Mouse (Mus musculus): ENCODE data around the gene Rdh1. TPM values are rescaled to one million over a fixed set of nuclear protein-coding genes. Genes with fewer than 3 reads are reported as not detected.
"Not testable (repeated sequence)": the region's sequence is repeated elsewhere in the genome, so short reads cannot be mapped to it uniquely, and the experiment has no call there.

Rdh1 gene
- polyA plus RNA-seq, 1 experiment from 2014 or later: 0.22 TPM

GRCm38 (mm10) chr10:127800891-127801290 is 41.4 kb downstream of the Rdh1 start, which contains the start of gene Rdh16:
Gene Rdh16, plus strand, starts transcription at chr10:127801152.
- H3K36me3 ChIP-seq (ENCODE audit: control insufficient read depth, insufficient read depth, low read length): no peaks in the 10 kb centered on the region
- H3K4me2 ChIP-seq: no peak within 1 kb of the TSS
- no peak within 1 kb of the TSS for H3K27ac ChIP-seq (ENCODE audit: low read depth, low read length)
- no peak within 1 kb of the TSS for H3K9ac ChIP-seq (ENCODE audit: low read depth, low read length)
- H3K4me1 ChIP-seq (replicated peaks; ENCODE audit: control insufficient read depth, insufficient read depth, low read length): no peaks in the 10 kb centered on the region
- no peaks in the 10 kb centered on the region for H3K9me3 ChIP-seq (ENCODE audit: control insufficient read depth, low read length)
- no peak within 1 kb of the TSS for H3K4me3 ChIP-seq (ENCODE audit: low read depth, low read length)
- no peak for ATAC-seq (replicated peaks; ENCODE audit: low FRiP score)
- DNase-seq (ENCODE audit: low spot score): no peak
- H3K27me3 ChIP-seq (replicated peaks; ENCODE audit: control insufficient read depth, insufficient read depth, low read length): no peaks in the 10 kb centered on the region
- WGBS: 80% methylated on average over 6 of the region's 6 CpGs

GRCm38 (mm10) chr10:127801612-127802011 is 42.1 kb downstream of the Rdh1 start:
- H3K9me3 ChIP-seq (ENCODE audit: control insufficient read depth, low read length): no peaks in the 10 kb centered on the region
- no peaks in the 10 kb centered on the region for H3K27me3 ChIP-seq (replicated peaks; ENCODE audit: control insufficient read depth, insufficient read depth, low read length)
- no peaks in the 10 kb centered on the region for H3K4me1 ChIP-seq (replicated peaks; ENCODE audit: control insufficient read depth, insufficient read depth, low read length)
- no peaks in the 10 kb centered on the region for H3K36me3 ChIP-seq (ENCODE audit: control insufficient read depth, insufficient read depth, low read length)
- no peak overlapping the region for H3K9ac ChIP-seq (ENCODE audit: low read depth, low read length)
- 88% methylated on average over 2 of the region's 2 CpGs for WGBS
- ATAC-seq (replicated peaks; ENCODE audit: low FRiP score): no peak
- H3K4me2 ChIP-seq: no peak overlapping the region
- H3K27ac ChIP-seq (ENCODE audit: low read depth, low read length): no peak overlapping the region
- DNase-seq (ENCODE audit: low spot score): no peak
- H3K4me3 ChIP-seq (ENCODE audit: low read depth, low read length): no peak overlapping the region

- Histone ChIP-seq H3K27me3 (replicated peaks; ENCODE audit: control insufficient read depth, insufficient read depth, low read length) (no peaks in the 10 kb centered on the region), H3K4me2 (no peak overlapping the region), H3K27ac (ENCODE audit: low read depth, low read length) (no peak overlapping the region), H3K9me3 (ENCODE audit: control insufficient read depth, low read length) (no peaks in the 10 kb centered on the region), H3K9ac (ENCODE audit: low read depth, low read length) (no peak overlapping the region), H3K4me1 (replicated peaks; ENCODE audit: control insufficient read depth, insufficient read depth, low read length) (no peaks in the 10 kb centered on the region), H3K36me3 (ENCODE audit: control insufficient read depth, insufficient read depth, low read length) (no peaks in the 10 kb centered on the region), H3K4me3 (ENCODE audit: low read depth, low read length) (no peak overlapping the region)
- 68% methylated on average over 5 of the region's 5 CpGs for WGBS
- DNase-seq (ENCODE audit: low spot score) (no peak), ATAC-seq (replicated peaks; ENCODE audit: low FRiP score) (no peak)
Observed at GRCm38 (mm10) chr10:127802236-127802635, 42.7 kb downstream of the Rdh1 start.

DNA sequence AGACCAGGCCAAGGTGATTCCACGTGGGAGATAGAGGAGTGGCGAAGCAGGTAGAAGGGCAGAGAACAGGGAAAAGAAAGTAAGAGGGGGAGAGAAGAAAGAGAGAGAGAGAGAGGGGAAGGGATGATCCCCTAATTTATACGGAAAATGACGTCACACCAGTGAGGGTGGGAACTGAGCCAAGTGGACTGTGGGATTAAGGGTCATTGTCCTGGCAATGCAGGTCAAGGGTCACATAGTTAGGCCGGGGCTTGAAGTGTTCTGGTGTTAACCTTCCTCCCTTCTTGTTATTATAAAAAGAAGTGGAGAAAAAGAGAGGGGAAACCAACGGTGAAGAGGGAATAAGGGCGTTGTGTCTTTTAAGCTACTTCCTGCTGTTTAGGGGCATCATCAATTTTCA is 44.9 kb downstream of the Rdh1 start:
- 75% methylated on average over 7 of the region's 7 CpGs for WGBS
- no peak overlapping the region for H3K4me3 ChIP-seq (ENCODE audit: low read depth, low read length)
- no peaks in the 10 kb centered on the region for H3K9me3 ChIP-seq (ENCODE audit: control insufficient read depth, low read length)
- no peak overlapping the region for H3K9ac ChIP-seq (ENCODE audit: low read depth, low read length)
- H3K27ac ChIP-seq (ENCODE audit: low read depth, low read length): no peak overlapping the region
- no peaks in the 10 kb centered on the region for H3K27me3 ChIP-seq (replicated peaks; ENCODE audit: control insufficient read depth, insufficient read depth, low read length)
- DNase-seq (ENCODE audit: low spot score) (no peak), ATAC-seq (replicated peaks; ENCODE audit: low FRiP score) (no peak)
- no peaks in the 10 kb centered on the region for H3K4me1 ChIP-seq (replicated peaks; ENCODE audit: control insufficient read depth, insufficient read depth, low read length)
- no peaks in the 10 kb centered on the region for H3K36me3 ChIP-seq (ENCODE audit: control insufficient read depth, insufficient read depth, low read length)
- no peak overlapping the region for H3K4me2 ChIP-seq

DNA sequence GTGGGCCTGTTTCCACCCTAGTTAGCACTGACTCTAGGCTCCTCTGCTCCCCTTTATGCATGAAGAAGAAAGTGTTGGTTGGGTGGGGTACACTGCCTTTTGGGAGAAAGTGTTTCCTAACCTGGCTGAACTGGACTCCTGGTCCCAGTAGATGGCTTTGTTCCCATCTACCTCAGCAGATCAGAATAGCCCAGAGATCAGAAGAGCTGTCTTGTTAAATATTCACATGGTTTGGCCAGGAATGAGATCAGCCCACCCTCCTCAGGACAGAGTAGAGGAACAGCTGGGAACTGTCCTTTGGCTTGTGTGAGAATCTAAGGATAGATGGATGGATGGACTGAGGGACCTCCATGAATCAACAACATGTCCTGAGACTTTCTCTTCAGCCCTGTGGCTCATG is 56.4 kb downstream of the Rdh1 start:
- Histone ChIP-seq H3K27me3 (replicated peaks; ENCODE audit: control insufficient read depth, insufficient read depth, low read length) (no peaks in the 10 kb centered on the region), H3K36me3 (ENCODE audit: control insufficient read depth, insufficient read depth, low read length) (no peaks in the 10 kb centered on the region), H3K4me3 (ENCODE audit: low read depth, low read length) (no peak overlapping the region), H3K9ac (ENCODE audit: low read depth, low read length) (no peak overlapping the region), H3K27ac (ENCODE audit: low read depth, low read length) (no peak overlapping the region), H3K4me2 (no peak overlapping the region), H3K9me3 (ENCODE audit: control insufficient read depth, low read length) (no peaks in the 10 kb centered on the region), H3K4me1 (replicated peaks; ENCODE audit: control insufficient read depth, insufficient read depth, low read length) (no peaks in the 10 kb centered on the region)
- DNase-seq (ENCODE audit: low spot score) (no peak), ATAC-seq (replicated peaks; ENCODE audit: low FRiP score) (no peak)

DNA sequence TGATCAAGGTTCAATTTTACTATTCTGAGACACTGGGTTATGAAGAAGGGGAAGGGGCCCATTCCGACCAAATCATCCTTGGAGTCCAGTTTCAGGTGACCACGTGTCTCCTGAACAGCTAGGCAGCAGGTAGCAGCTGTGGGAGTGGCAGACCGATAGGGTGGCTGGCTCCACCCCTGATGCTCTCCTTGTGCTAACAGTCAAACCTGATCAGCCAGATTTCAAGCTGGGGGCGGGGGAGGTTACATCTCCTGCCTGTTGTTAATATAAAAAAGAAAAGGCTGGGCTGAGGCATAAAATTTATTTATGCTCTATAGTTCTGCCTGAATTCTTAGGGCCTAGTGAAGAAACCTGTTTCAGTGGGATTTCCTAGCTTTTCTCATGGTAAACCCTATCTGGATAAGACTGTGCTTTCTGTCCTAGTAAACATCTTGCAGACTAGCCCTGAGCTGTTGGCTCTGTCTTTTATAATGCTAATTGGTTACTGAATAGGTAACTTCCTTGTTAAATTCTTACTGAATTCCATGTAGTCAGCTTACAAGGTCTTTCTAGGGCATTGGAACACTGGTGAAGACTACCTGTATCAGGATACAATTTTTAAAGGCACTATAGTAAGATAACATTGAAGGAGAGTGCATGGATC is 57.9 kb downstream of the Rdh1 start:
- ATAC-seq (replicated peaks; ENCODE audit: low FRiP score); H3K4me2 ChIP-seq; DNase-seq (ENCODE audit: low spot score); H3K9me3 ChIP-seq (ENCODE audit: control insufficient read depth, low read length); H3K27ac ChIP-seq (ENCODE audit: low read depth, low read length); H3K4me1 ChIP-seq (replicated peaks; ENCODE audit: control insufficient read depth, insufficient read depth, low read length); H3K4me3 ChIP-seq (ENCODE audit: low read depth, low read length); H3K27me3 ChIP-seq (replicated peaks; ENCODE audit: control insufficient read depth, insufficient read depth, low read length); H3K36me3 ChIP-seq (ENCODE audit: control insufficient read depth, insufficient read depth, low read length); H3K9ac ChIP-seq (ENCODE audit: low read depth, low read length): not testable (repeated sequence)
- 74% methylated on average over 4 of the region's 4 CpGs for WGBS

Other genes with a start within 250 kb of the Rdh1 start
- 34.2 TPM in 2 replicates for gene Ndufa4l2, start 244.8 kb upstream of the Rdh1 start, polyA plus RNA-seq (2014; fragmentation: Nextera tagmentation; extraction: Ambion mirVana)
- 261 and 286 TPM in 2 replicates for gene Shmt2, start 237.3 kb upstream of the Rdh1 start, polyA plus RNA-seq (2014; fragmentation: Nextera tagmentation; extraction: Ambion mirVana)
- 0.56 TPM in 1 of 2 replicates, not detected in the other for gene Nxph4, start 225.2 kb upstream of the Rdh1 start, polyA plus RNA-seq (2014; fragmentation: Nextera tagmentation; extraction: Ambion mirVana)
- 35.7 and 36.8 TPM in 2 replicates for gene Lrp1, start 138.6 kb upstream of the Rdh1 start, polyA plus RNA-seq (2014; fragmentation: Nextera tagmentation; extraction: Ambion mirVana)
- gene Stat6, start 116.7 kb upstream of the Rdh1 start, polyA plus RNA-seq (2014; fragmentation: Nextera tagmentation; extraction: Ambion mirVana): 28.7 TPM in 2 replicates
- gene Nemp1, start 92.8 kb upstream of the Rdh1 start, polyA plus RNA-seq (2014; fragmentation: Nextera tagmentation; extraction: Ambion mirVana): 10.5 and 11.2 TPM in 2 replicates
- 5.7 and 5.8 TPM in 2 replicates for gene Nab2, start 91.2 kb upstream of the Rdh1 start, polyA plus RNA-seq (2014; fragmentation: Nextera tagmentation; extraction: Ambion mirVana)
- 0.14 TPM in 1 of 2 replicates, not detected in the other for gene Myo1a, start 54.6 kb upstream of the Rdh1 start, polyA plus RNA-seq (2014; fragmentation: Nextera tagmentation; extraction: Ambion mirVana)
- gene Tac2, start 35.2 kb upstream of the Rdh1 start, polyA plus RNA-seq (2014; fragmentation: Nextera tagmentation; extraction: Ambion mirVana): 11.2 and 16.0 TPM in 2 replicates
- gene Zbtb39, start 20.2 kb upstream of the Rdh1 start, polyA plus RNA-seq (2014; fragmentation: Nextera tagmentation; extraction: Ambion mirVana): 2.6 and 2.8 TPM in 2 replicates
- 5.0 TPM in 2 replicates for gene Gpr182, start 8.0 kb upstream of the Rdh1 start, polyA plus RNA-seq (2014; fragmentation: Nextera tagmentation; extraction: Ambion mirVana)
- gene Rdh16f1, start 66 bp downstream of the Rdh1 start, polyA plus RNA-seq (2014; fragmentation: Nextera tagmentation; extraction: Ambion mirVana): 0.19 and 0.22 TPM in 2 replicates
- gene Rdh9, start 16.7 kb downstream of the Rdh1 start, polyA plus RNA-seq (2014; fragmentation: Nextera tagmentation; extraction: Ambion mirVana): not detected in 2 replicates
- not detected in 2 replicates for gene Rdh16, start 41.4 kb downstream of the Rdh1 start, polyA plus RNA-seq (2014; fragmentation: Nextera tagmentation; extraction: Ambion mirVana)
- not detected in 2 replicates for gene Rdh19, start 90.2 kb downstream of the Rdh1 start, polyA plus RNA-seq (2014; fragmentation: Nextera tagmentation; extraction: Ambion mirVana)
- not detected in 2 replicates for gene Rdh16f2, start 106.8 kb downstream of the Rdh1 start, polyA plus RNA-seq (2014; fragmentation: Nextera tagmentation; extraction: Ambion mirVana)
- 0.14 TPM in 1 of 2 replicates, not detected in the other for gene Rdh7, start 129.1 kb downstream of the Rdh1 start, polyA plus RNA-seq (2014; fragmentation: Nextera tagmentation; extraction: Ambion mirVana)
- gene Sdr9c7, start 138.8 kb downstream of the Rdh1 start, polyA plus RNA-seq (2014; fragmentation: Nextera tagmentation; extraction: Ambion mirVana): not detected in 2 replicates
- not detected in 2 replicates for gene Hsd17b6, start 247.9 kb downstream of the Rdh1 start, polyA plus RNA-seq (2014; fragmentation: Nextera tagmentation; extraction: Ambion mirVana)